Mouse (Mus musculus) cerebellum, adult 11 months (tissue): ENCODE data around the gene Rassf1.

Experiments used
- DNase-seq: peaks from one replicate; pipeline ENCODE4 v3.0.0; 2022

Rassf1 gene

DNA sequence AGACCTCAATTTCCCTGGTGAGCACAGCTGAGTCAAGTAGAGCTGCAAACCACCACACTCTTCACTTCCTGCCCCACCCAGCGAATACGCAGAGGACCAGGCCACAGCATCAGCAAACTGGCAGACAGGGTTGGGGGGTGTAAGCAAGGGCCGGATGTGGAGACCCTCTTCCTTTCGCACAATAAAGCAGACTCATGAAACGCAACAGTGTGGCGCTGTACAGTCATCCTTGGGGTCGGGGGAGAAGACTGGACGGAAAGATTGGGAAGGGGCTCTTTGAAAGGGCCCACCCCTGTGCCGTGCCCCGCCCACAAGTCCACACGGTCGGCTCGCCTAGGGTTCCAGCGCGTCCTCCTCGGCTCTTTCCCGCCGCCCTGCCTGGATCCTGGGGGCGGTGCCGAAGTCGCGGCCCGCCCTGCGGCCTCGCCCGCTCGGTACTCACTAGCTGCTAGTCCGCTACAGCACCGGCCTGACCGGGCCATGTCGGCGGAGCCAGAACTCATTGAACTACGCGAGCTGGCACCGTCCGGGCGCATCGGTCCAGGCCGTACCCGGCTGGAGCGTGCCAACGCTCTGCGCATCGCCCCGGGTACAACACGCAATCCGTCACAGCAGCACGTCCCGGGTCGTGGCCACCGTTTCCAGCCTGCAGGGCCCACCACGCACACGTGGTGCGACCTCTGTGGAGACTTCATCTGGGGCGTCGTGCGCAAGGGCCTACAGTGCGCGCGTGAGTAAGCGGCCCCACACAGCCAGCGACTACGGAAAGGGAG is at the start of gene Rassf1:
Gene Rassf1 (plus strand): TSS at position 439 of the 773 bp plus-strand sequence.
- DNase-seq = no peak

GRCm38 (mm10) chr9:107502131-107502846 is 49.1 kb upstream of the Rassf1 start:
- peak; percentile 82 for DNase-seq

DNA sequence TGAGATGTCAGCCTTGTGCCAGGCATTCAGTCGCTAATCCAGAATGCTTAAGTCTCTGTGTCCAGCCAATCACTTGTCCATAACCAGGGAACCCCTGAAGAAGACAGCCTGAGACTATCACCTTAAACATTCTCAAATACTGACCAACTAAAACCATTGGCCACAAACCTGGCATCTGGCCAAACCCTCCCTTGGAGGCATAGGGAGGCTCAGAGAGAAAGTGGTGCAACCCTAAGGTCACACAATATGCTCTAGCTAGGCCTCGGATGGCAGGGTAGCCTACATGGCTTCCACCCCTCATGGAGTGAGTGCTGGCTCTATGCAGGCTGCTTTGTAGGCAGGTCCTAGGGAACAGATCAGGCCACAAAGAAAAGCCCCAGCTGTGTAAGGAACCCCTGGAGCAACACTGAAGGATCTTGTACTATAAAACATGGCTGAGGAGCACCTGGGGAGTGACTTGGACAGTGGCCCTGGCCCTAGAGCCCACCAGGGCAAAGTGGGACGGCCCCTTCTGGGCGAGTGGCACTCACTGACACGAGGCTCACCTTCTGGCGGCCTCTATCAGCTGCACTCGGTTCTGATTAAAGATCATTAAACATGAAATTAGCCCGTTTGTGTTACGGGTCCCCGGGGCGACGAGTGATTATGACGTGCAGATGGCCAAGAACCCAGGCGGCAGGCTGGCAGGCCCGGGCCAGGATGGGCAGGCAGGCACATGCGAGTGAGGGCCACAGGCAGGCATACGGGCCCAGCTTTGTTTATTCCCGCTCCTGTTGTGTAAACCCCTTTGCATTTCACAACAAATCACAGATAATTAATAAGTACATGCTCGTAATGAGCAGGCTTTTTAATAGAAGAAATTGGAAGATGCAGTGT is 46.5 kb upstream of the Rassf1 start:
- DNase-seq = no peak

GRCm38 (mm10) chr9:107508266-107508665 is 43.1 kb upstream of the Rassf1 start:
- DNase-seq = no peak

DNA sequence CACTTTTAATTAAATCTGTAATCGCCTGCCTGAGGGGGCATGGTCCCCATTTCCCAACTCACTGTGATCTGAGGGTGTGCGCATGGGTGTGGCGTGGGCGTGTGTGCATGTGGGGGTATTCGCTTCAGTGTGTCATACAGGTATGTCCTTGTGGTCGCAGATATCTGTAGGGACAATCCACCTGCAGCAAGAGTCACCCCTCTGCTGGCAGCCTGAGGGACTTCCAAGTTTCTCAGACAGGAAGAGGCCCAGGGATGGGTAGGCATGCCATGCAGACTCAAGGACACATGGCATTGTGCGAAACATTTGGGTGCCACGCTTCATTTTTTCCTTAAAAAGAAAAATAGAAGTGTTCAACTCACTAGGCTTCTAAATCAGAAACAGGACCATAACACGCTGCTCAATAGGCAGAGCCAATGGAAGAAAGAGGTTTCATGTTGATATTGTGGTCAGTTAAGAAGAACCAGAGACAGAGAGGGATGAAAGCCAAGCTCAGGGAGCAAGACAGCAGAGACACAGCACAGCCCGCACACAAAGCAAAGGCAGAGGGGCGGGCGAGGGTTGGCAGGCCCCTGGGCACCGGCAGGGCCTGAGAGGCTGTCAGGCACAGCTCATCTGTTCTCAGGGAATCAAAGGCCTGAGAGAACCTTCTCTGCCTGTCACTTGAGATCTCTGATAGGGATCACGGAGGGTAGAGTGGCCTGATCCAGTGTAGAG is 40.8 kb upstream of the Rassf1 start:
- no peak for DNase-seq

DNA sequence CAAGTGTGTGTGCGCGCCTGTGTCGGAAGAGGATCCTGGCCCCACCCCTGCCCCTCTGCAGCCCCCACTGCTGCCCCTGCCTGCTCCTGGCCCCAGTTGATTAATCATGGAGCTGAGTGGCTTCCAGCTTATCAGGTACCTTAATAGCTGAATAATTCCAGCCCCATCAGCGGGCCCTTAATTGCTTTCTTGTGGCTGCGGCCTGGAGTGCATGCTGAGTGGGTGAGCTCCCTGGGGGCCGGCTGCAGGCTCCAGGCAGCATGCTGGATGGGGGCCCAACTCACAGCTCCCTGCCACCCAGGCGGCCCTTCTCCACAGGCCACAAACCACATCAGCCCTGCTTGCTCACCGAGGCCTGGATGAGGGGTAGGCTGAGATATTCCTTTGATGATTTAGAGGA is 39.9 kb upstream of the Rassf1 start:
- DNase-seq = no peak

GRCm38 (mm10) chr9:107512326-107512725 is 39.0 kb upstream of the Rassf1 start:
- DNase-seq = no peak

DNA sequence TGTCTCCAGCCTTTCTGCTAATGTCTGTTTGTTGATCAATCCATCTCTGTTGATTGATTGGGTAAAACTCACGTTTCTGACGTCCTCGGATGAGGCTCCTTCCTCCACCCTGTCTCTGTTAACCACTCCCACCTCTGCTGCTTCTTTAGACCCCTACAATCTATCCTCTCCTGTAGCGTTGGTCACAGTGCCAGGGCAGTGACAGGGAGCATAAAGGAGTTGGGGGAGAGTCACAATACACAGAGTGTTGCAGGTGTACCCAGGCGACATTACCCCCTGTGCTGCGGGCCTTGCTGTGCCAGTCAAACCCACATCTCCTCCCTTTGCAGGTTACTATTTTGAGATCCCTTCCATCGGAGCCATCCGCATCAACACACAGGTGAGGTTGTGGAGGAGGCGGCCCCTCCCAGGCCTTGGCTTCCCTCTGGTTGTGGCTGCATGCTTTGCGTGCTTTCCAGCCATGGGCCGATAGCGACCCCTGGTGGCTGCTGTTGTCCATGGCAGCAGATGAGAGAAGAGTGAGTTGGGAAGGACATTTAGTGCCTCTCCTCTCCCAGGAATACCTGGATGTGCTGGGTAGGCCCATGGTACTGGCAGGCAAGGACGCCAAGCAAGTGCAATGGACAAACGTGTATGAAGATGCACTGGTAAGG is 36.9 kb upstream of the Rassf1 start:
- peak; percentile 88 for DNase-seq

- DNase-seq = no peak
Measured at GRCm38 (mm10) chr9:107520331-107520730, 31.0 kb upstream of the Rassf1 start.

- DNase-seq = no peak
Measured at GRCm38 (mm10) chr9:107521190-107521589, 30.2 kb upstream of the Rassf1 start.

GRCm38 (mm10) chr9:107521711-107522399 is 29.5 kb upstream of the Rassf1 start:
- no peak for DNase-seq

GRCm38 (mm10) chr9:107522400-107522711 is 29.0 kb upstream of the Rassf1 start:
- no peak for DNase-seq

DNA sequence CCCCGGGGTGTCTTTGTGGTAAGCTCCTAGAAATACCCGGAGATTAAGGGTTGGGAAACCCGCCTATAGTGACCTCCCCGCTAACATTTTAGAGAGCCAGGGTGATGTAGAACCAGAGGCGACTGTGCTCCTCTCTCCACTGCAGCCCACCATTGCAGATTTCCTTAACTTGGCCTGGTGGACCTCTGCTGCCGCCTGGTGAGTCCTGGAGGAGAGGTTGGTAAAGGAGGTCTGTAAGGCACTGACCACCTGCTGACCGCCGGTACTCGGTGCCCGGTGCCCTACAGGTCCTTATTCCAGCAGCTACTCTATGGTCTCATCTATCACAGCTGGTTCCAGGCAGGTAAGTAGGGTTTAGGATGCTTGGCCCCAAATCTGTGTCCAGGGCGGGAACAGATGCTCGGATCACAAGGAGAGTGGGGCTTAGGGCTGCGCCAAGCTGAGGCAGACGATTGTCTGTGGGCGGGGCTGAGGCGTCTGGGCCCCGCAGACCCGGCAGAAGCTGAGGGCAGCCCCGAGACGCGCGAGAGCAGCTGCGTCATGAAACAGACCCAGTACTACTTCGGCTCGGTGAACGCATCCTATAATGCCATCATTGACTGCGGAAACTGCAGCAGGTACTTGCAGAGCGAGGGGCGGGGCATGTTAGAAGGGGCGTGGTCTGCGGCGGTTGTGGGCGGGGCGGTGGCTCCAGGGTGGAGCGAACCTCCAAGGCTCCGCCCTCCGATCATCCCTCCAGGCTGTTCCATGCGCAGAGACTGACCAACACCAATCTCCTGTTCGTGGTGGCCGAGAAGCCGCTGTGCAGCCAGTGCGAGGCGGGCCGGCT is 24.9 kb upstream of the Rassf1 start:
- DNase-seq = peak; percentile 47

DNA sequence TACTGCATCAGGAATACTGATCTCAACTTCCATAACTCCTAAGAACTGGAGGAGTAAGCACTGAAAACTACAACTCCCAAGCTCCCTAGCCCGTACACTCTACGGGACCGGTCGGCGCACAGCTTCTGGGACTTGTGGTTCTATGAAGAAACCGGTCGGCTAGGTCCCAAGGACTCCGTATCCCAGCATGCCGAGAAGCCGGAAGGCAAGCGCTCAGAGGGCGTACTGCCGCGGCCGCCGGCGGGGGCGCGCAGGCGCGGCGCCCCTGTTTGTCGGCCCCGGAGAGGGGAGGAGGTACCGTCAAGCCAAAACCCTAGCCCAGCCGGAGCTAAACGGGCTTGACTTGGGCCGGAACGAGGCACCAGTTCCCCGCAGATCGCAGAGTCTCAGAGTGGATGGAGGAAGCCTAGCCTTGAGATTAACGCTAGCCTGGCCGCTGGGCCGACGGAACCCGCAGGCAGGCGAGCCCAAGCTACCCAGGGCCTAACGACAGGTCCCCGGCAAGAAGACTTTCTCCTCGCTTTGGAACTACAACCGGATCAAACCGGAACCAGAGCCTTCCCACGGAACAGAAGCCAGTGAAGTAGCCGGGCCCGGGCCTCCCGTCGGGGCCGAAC is 17.5 kb upstream of the Rassf1 start, which contains the start of gene Tmem115:
Gene Tmem115 (plus strand): TSS at position 155 of the 617 bp plus-strand sequence.
- DNase-seq = peak; percentile 91

GRCm38 (mm10) chr9:107534408-107535202 is 16.8 kb upstream of the Rassf1 start:
- DNase-seq = peak; percentile 45

- DNase-seq = no peak
Measured at GRCm38 (mm10) chr9:107538231-107538630, 13.1 kb upstream of the Rassf1 start.

DNA sequence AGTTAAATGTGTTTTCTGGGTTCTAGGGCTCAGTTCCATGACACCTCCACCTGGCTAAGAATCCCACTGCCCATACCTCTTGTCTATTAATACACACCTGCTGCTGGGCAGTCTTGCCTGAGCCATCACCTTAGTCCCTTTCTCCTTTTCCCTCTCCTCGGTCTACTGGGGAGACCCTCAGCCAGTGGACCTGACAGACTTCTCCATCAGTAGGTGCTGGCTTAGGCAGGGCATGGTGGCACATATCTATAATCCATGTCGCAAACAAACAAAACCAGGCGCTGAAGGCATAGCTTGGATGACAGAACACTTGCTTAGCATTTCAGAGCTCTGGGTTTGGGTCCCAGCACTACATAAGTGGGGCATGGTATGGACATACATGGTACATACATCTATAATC is 12.6 kb upstream of the Rassf1 start:
- DNase-seq = no peak

DNA sequence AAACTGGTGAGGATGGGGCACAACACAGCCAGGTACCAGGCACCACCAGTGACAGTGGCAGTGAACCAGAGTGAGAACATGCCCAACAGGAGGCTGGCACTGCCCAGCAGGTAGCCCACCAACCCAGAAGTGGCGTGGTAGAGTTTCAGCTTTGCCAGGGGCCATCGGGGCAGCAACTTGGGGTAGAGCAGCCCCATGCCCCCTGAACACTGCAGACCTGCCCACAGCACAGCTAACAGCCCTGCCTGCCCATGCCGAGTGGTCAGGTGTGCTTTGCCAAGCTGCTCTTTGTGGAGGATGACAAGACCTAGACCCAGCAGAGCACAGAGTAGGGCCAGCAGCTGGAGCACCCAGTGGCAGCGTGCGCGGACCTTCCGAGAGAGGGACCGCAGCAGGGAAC is 11.4 kb upstream of the Rassf1 start:
- DNase-seq = no peak

GRCm38 (mm10) chr9:107540420-107540819 is 10.9 kb upstream of the Rassf1 start:
- DNase-seq = no peak
